Mouse (Mus musculus): Measurements from ENCODE around the gene Mamdc4.

- no peak for TF ChIP-seq CTCF (IDR thresholded peaks at IDR 0.05; ENCODE audit: control insufficient read depth, insufficient read depth, low read length)
- TF ChIP-seq POLR2A (IDR thresholded peaks at IDR 0.05; ENCODE audit: borderline replicate concordance, control insufficient read depth, low read depth, low read length): no peak; the same call in 1 of the 2 replicates
These were observed 17.3 kb downstream of the Mamdc4 start, which contains the start of gene Edf1 for GRCm38 (mm10) chr2:25557221-25557963.
